Mouse (Mus musculus): ENCODE measurements around the gene Car8.

- TF ChIP-seq CTCF (IDR thresholded peaks at IDR 0.05; ENCODE audit: borderline replicate concordance, insufficient read depth, low read depth, low read length) (no peak), POLR2A (IDR thresholded peaks at IDR 0.05; ENCODE audit: borderline replicate concordance, insufficient read depth, low read length) (no peak)
Observed at GRCm38 (mm10) chr4:8238560-8239305, at the start of gene Car8.

All from cerebellum, adult 2 months (tissue).